Mouse (Mus musculus) retina, postnatal 7 days (tissue): ENCODE results near the gene Lefty1.
"Not testable (repeated sequence)": the region's sequence is repeated elsewhere in the genome, so short reads cannot be mapped to it uniquely, and the experiment has no call there.

Experiments
- DNase-seq: peaks from one replicate; pipeline ENCODE4 v3.0.0-alpha.2; 2012; ENCODE audit warnings: low read depth, low spot score

The Lefty1 gene

GRCm38 (mm10) chr1:180952808-180953207 is 18.0 kb downstream of the Lefty1 start:
- no peak for DNase-seq

GRCm38 (mm10) chr1:180956401-180956800 is 21.6 kb downstream of the Lefty1 start:
- no peak for DNase-seq

GRCm38 (mm10) chr1:180956973-180957381 is 22.2 kb downstream of the Lefty1 start:
- DNase-seq = no peak

- no peak for DNase-seq
These were observed 23.2 kb downstream of the Lefty1 start for GRCm38 (mm10) chr1:180957989-180958388.

GRCm38 (mm10) chr1:180958797-180959196 is 24.0 kb downstream of the Lefty1 start:
- no peak for DNase-seq

- DNase-seq = no peak
These were observed 31.0 kb downstream of the Lefty1 start for GRCm38 (mm10) chr1:180965786-180966185.

GRCm38 (mm10) chr1:180966542-180966941 is 31.7 kb downstream of the Lefty1 start:
- no peak for DNase-seq

- no peak for DNase-seq
These were observed 32.4 kb downstream of the Lefty1 start for GRCm38 (mm10) chr1:180967261-180967660.

GRCm38 (mm10) chr1:180972941-180973340 is 38.1 kb downstream of the Lefty1 start:
- no peak for DNase-seq

- DNase-seq = peak; percentile 49
These were observed 39.4 kb downstream of the Lefty1 start for GRCm38 (mm10) chr1:180974126-180974746.

GRCm38 (mm10) chr1:180976110-180976679 is 41.4 kb downstream of the Lefty1 start:
- DNase-seq = no peak

- DNase-seq = no peak
These were observed 44.8 kb downstream of the Lefty1 start for GRCm38 (mm10) chr1:180979484-180980251.

- DNase-seq = no peak
These were observed 45.6 kb downstream of the Lefty1 start for GRCm38 (mm10) chr1:180980464-180980863.

- DNase-seq = not testable (repeated sequence)
These were observed 46.6 kb downstream of the Lefty1 start for GRCm38 (mm10) chr1:180981298-180982046.

GRCm38 (mm10) chr1:180986701-180987100 is 51.9 kb downstream of the Lefty1 start:
- no peak for DNase-seq

GRCm38 (mm10) chr1:180987759-180988158 is 52.9 kb downstream of the Lefty1 start:
- peak; percentile 59 for DNase-seq
